Mouse (Mus musculus) mature B cell (primary cell): Measurements from ENCODE around the gene Lpin2.

Experiments
- in situ Hi-C: fragments of 300-500 bp; cut with MboI; formaldehyde crosslinking; loops from 2 replicates; pipeline ENCODE4 v1.14.3; 2019

Gene Lpin2

DNA sequence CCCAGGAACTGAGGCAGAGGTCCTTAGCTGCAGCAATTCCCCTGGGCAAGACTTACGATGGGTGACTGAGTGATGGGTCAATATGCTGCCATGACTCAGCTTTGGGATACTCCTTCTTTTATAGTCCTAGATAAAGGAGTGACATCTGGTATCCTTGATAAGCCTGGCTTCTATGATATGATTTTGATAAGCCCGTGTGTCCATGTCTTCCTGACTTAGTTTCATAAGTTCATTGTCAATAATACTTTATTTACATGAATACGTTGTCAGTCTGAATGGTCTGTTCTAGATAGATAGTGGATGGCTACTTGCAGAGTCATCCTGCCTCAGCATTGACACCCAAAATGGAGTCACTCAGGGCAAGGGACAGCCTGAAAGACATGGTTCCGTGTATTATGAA is 11.2 kb upstream of the Lpin2 start:
- in situ Hi-C loops = no loop called here

DNA sequence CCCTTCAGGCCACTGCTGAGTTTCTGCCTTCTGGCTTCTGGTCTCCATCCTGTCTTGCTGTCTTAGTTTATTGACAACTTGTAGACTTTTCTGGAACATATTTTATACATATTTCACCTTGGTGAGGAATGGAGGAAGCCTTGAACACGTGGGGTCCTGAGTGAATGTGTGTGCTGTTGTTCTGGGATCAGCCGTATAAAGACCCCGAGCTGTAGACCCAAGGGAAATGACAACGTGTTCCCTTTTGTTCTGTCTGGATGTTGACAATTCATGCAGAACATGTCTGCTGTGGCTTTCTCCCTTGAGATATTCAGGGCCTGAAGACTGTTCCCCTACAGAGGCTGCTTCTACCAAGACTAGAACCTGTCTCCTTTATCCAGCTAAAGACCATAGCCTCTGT is 5.0 kb upstream of the Lpin2 start:
- in situ Hi-C loops = no loop called here

GRCm38 (mm10) chr17:71177949-71178348 is 4.4 kb upstream of the Lpin2 start:
- in situ Hi-C loops = no loop called here

- in situ Hi-C loops = no loop called here
Observed at GRCm38 (mm10) chr17:71178530-71179181, 3.7 kb upstream of the Lpin2 start.

DNA sequence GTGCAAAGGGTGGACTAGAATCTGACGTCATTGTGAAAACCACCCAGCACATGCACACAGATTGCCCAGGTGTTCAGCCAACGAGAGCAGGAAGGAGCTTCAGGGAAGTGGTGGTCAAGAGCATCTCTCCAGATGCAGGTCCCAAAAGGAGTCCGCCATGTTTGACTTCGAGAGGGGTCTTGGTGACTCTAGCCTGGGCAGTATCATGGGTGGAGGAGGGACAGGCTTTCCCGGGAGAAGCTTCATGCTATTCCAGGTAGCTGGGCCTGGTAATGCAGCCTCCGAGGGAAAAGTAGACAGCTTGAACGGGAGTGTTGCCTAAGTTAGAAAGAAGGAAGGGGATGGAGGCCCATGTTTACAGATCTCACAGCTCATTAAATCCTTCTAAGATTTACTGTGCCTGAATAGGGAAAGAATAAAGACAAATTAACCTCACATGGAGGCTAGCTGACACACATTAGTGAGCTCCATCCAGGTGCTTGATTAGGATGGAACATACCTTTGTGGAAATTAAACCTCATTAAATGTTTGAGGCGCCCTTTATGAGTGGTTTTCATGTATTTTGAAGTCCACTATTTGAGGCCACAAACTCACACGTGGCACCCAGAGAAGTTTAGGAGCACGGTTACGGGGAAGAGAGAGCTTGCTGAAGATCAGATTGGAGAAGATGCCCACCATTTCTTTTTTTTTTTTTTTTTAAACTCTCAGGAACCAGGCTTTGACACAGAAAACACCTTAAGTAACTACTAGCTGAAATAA is 2.6 kb upstream of the Lpin2 start:
- in situ Hi-C loops = loop anchor here (10.0 kb wide), 1 partner anchor 115 kb away; no protein-coding TSS in a partner anchor

GRCm38 (mm10) chr17:71180601-71181000 is 1.8 kb upstream of the Lpin2 start:
- in situ Hi-C loops = loop anchor here (10.0 kb wide), 1 partner anchor 116 kb away; no protein-coding TSS in a partner anchor

- in situ Hi-C loops = loop anchor here (10.0 kb wide), 1 partner anchor 118 kb away; no protein-coding TSS in a partner anchor
Observed at GRCm38 (mm10) chr17:71182871-71183656, 704 bp downstream of the Lpin2 start.

DNA sequence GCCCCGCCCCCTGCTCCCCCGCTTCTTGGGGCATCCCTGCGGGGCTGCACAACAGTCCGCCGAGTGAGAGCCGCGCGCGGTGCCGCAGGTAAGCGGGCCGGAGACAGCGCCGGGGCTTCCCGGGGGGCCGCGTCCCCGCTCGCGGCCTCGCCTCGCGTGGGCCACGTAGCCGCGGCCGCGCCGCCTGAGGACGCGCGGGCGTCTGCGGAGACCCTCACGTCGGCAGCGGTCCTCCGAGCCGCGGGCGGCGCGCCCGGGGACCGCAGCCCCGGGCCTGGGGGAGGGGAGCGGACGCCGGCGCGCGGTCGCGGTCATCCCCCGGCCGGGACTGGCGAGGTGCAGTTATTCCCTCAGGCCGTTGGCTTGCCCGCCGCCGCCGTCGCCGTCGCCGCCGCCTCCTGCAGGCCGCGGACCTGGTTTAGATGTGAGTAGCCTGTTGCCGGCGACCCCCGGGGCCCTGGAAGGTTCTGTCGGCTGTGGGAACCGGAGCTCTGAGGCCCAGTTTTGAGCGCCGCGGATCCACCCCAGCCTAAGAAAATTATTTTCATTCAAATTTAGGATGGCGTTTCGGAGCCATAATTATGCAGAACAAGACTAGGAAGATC is 1.4 kb downstream of the Lpin2 start:
- in situ Hi-C loops = loop anchor here (10.0 kb wide), 1 partner anchor 119 kb away; no protein-coding TSS in a partner anchor

- in situ Hi-C loops = loop anchor here (10.0 kb wide), 1 partner anchor 120 kb away; no protein-coding TSS in a partner anchor
Observed at GRCm38 (mm10) chr17:71184356-71185111, 2.2 kb downstream of the Lpin2 start.

DNA sequence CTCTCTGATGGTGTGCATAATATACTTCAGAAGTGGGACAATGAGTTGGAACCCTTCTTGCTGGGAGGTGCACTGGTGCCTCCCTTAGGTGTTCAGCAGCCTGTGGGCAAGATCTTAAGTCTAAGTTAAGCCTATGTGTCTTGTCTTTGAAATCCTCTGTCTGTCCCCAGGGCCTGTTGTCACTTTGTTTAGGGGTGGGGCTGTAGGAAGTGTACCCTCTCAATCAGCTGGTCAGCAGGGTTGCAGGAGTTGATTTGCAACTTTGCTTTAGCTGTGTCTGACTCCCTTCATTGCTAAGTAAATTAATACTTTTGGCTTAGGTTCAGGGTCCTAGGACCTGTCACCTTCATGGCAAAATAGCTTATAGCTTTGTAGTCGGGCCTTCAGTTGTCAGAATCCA is 3.0 kb downstream of the Lpin2 start:
- in situ Hi-C loops = loop anchor here (10.0 kb wide), 1 partner anchor 121 kb away; no protein-coding TSS in a partner anchor

GRCm38 (mm10) chr17:71190589-71190988 is 8.2 kb downstream of the Lpin2 start:
- in situ Hi-C loops = no loop called here

DNA sequence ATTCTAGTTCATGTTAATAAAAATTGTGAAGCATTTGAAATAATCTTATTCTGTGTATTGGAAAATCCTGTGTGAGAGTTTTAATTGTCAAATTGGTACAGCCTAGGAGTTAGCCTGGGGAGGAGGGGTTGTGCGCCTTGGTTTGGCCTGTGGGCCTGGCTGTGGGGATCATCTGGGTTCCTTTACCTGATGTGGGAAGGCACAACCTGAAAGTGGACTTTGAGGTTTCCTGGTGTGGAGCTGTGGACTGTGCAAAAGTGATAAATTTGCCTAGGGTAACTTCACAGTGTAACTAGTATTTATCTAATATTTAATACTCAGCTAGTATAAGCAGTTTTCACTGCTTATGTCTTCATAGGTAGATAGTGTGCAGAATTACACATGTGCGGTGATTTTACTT is 8.7 kb downstream of the Lpin2 start:
- in situ Hi-C loops = no loop called here

DNA sequence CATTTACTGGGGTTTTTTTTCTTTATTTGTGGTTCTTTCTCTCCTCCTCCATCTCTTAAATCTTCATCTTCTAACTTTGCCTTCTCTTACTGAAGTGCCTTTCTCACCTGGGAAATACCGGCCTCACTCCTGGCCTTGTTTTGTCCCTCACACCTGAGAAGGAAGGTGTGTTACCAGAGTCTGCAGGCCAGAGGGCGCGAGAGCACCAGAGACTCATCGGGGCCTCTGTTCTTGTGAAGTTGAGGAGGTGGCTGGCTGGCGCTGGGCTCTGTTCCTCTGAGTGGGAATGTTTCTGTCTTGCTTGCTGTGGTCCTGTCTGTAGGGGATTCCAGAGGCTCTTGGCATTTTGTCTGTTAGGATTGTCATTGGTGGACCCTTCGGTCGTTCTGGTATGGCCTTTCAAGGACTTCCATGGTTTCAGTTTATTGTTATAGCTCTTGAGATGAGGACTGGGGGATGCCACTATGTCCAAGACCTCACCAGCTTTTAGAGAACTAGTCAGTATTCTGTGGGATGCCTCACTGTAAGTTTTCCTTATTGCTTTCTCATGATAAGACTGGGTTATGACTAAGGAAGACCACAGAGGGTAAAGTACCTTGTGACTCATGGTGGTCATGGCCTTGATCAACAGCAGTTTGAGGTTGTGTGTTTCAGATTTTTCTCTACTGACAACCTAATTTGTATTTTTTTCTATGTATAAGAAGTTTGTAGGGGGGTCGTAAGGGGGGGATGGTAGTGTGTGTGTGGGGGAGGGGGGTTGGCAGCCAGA is 9.5 kb downstream of the Lpin2 start:
- in situ Hi-C loops = no loop called here

- in situ Hi-C loops = no loop called here
Observed at GRCm38 (mm10) chr17:71193019-71193418, 10.7 kb downstream of the Lpin2 start.

DNA sequence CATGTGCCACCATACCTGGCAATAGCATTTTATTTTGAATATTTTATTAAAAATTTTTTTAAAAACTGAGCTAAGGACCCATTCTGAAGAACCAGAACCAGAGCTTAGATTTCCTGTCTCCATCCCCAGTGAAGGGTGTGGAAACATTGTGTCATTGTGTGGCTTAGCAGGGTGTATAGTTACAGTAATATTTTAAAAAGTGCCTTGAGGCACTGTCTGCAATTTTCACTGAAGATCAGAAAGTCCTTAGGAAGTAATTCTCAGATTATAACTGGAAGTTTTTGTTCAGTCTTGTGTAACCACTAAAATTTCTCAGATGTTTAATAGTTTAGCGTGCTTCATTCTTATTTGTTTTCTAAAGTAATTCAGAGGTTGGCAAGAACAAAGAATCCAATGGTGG is 11.1 kb downstream of the Lpin2 start:
- in situ Hi-C loops = no loop called here

DNA sequence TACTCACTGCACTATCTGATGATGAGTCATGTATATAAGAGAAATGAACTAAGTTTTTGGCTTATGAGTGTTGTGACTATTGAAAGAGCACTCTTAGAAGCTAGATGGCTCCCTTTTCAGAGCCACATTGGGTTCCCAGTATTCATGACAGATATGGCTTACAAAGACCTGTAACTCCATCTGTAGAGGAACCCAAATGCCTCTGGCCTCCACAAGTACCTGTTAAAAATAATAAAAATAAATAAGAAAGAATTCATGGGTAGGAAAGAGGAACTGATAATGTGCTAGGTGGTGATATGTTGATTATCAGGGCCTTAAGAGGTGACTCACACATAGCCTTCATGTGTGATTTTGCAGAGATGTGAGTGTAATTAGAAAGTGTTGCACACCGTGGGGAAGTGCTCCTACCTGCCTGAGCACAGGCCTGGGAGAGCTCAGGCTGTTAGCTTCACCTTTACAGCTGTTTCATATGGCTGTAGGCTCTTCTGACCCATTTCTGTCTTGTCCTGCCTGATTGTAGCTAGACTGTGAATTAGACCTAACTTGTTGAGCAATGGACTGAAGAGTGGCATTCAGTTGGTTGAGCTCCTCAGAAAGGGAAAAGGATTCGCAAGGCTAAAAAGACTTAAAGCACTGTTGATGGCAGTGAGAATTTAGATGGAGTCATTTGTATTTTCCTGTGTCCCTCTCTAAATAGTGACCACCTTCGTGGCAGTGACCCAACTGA is 12.7 kb downstream of the Lpin2 start:
- in situ Hi-C loops = no loop called here

DNA sequence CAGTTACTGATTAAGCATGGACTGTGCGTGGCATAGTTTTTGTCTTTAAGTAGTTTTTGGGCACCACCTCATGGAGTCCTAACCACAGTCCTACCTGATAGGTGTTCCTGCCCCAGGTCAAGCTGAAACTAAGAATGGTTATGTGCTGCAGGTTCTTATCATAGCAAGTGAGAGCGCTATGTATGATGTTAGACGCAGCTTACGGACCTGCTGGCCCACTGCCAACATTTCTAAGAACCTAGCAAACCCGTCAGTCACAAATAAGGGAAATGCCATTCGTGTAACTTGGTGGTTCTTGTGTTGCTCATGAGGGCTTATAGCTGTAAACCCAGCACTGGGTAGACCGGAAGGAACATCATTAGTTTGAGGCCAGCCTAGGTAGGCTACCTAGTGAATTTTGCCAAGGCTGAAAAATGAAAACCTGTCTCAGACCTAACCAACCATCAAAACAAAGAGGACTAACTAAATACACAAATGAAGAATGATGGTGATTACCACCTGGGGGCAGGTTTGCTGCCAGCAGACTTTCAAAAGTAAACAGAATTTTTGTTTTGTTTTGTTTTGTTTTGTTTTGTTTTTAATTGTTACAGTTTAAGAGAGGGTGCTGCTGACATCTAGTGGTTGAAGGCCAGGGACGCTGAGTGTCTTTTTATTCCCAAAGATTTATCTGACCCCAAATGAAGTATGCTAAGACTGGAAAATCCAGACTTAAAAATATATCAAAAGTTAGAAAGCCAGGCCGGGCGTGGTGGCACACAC is 13.5 kb downstream of the Lpin2 start:
- in situ Hi-C loops = no loop called here

GRCm38 (mm10) chr17:71196415-71196814 is 14.1 kb downstream of the Lpin2 start:
- in situ Hi-C loops = no loop called here

- in situ Hi-C loops = no loop called here
Observed at GRCm38 (mm10) chr17:71199346-71199745, 17.0 kb downstream of the Lpin2 start.
